Comparison of ENCODE assay signal across 11 mouse cellular contexts in genomic region chr5:135072720-135073119, GRCm38 (mm10). TPM values are rescaled to one million over a fixed set of nuclear protein-coding genes. Genes with fewer than 3 reads are reported as not detected.
"Had no signal": no experiment of that assay in that cellular context is flagged by ENCODE, and none has a peak within 500 bp of the region (broad histone marks: within the 10 kb centered on the region; RNA-seq: fewer than 3 reads in every experiment).

No protein-coding gene starts in this region.

- H3K27me3 ChIP-seq: limb, embryonic 13.5 days; stomach, embryonic 15.5 days had no signal

- H3K27ac ChIP-seq: kidney, postnatal 0 days; left cerebral cortex, adult 2 months; limb, embryonic 13.5 days; liver, embryonic 14.5 days; stomach, embryonic 15.5 days had no signal

- H3K4me3 ChIP-seq: left cerebral cortex, adult 2 months; limb, embryonic 13.5 days; stomach, embryonic 15.5 days had no signal

- DNase-seq: kidney, adult 18-20 months; lung, adult 18-20 months; lung, postnatal 36 days; right cerebral cortex, postnatal 14 days; thymus, postnatal 36 days had no signal

- H3K9me3 ChIP-seq: limb, embryonic 13.5 days; stomach, embryonic 15.5 days had no signal

- H3K9ac ChIP-seq: liver, embryonic 14.5 days; stomach, embryonic 15.5 days had no signal

RNA-seq across cellular contexts. Expression of gene Vps37d, which starts 5.3 kb away (rescaled TPM):
- total RNA-seq: megakaryocyte progenitor cell, adult 5-6 weeks had no signal
